Mouse (Mus musculus) retina, embryonic 14.5 days (tissue): ENCODE measurements around the gene Orc5.
A peak's percentile ranks its signal among the peaks of the same experiment; 100 is the strongest.

Source experiments
- DNase-seq: peaks from one replicate; pipeline ENCODE4 v3.0.0-alpha.2; 2015; ENCODE audit warnings: low spot score

Orc5 gene

GRCm38 (mm10) chr5:22550033-22550551, at the start of gene Orc5:
Gene Orc5 (minus strand): TSS chr5:22550429.
- peak; percentile 96 for DNase-seq

- no peak for DNase-seq
Measured at GRCm38 (mm10) chr5:22596981-22597380, 46.8 kb upstream of the Orc5 start.

GRCm38 (mm10) chr5:22589370-22589966, 39.2 kb upstream of the Orc5 start:
- DNase-seq: no peak

- no peak for DNase-seq
Measured at GRCm38 (mm10) chr5:22587492-22587891, 37.3 kb upstream of the Orc5 start.

GRCm38 (mm10) chr5:22584556-22584955, 34.3 kb upstream of the Orc5 start:
- peak; percentile 48 for DNase-seq

GRCm38 (mm10) chr5:22578011-22578410, 27.8 kb upstream of the Orc5 start:
- no peak for DNase-seq

- no peak for DNase-seq
Measured at GRCm38 (mm10) chr5:22574751-22575150, 24.5 kb upstream of the Orc5 start.

GRCm38 (mm10) chr5:22574161-22574560, 23.9 kb upstream of the Orc5 start:
- DNase-seq: no peak

- DNase-seq: no peak
Measured at GRCm38 (mm10) chr5:22573696-22574095, 23.5 kb upstream of the Orc5 start.

GRCm38 (mm10) chr5:22572881-22573280, 22.7 kb upstream of the Orc5 start:
- DNase-seq: no peak

- DNase-seq: no peak
Measured at GRCm38 (mm10) chr5:22572456-22572855, 22.2 kb upstream of the Orc5 start.

GRCm38 (mm10) chr5:22565708-22566107, 15.5 kb upstream of the Orc5 start:
- no peak for DNase-seq

GRCm38 (mm10) chr5:22559801-22560200, 9.6 kb upstream of the Orc5 start:
- DNase-seq: no peak

- no peak for DNase-seq
Measured at GRCm38 (mm10) chr5:22557491-22558113, 7.4 kb upstream of the Orc5 start.

GRCm38 (mm10) chr5:22556713-22557112, 6.5 kb upstream of the Orc5 start:
- DNase-seq: no peak

- no peak for DNase-seq
Measured at GRCm38 (mm10) chr5:22552233-22552765, 2.1 kb upstream of the Orc5 start.

- DNase-seq: no peak
Measured at GRCm38 (mm10) chr5:22549366-22550032, 730 bp downstream of the Orc5 start.

GRCm38 (mm10) chr5:22548556-22549161, 1.6 kb downstream of the Orc5 start:
- no peak for DNase-seq

- no peak for DNase-seq
Measured at GRCm38 (mm10) chr5:22546536-22546935, 3.7 kb downstream of the Orc5 start.

- no peak for DNase-seq
Measured at GRCm38 (mm10) chr5:22545305-22545704, 4.9 kb downstream of the Orc5 start.

- DNase-seq: no peak
Measured at GRCm38 (mm10) chr5:22542676-22543075, 7.6 kb downstream of the Orc5 start.

- no peak for DNase-seq
Measured at GRCm38 (mm10) chr5:22538996-22539600, 11.1 kb downstream of the Orc5 start.
